Mouse (Mus musculus) stomach, postnatal 0 days (tissue): ENCODE results near the gene Gli3. TPM values are rescaled to one million over a fixed set of nuclear protein-coding genes. Genes with fewer than 3 reads are reported as not detected.

ENCODE experiments used
- ATAC-seq: fragments of 200-750 bp; cut with Nextera tagmentation; 2 replicates; pipeline ENCODE4 v1.8.0; 2017; ENCODE audit not compliant: low FRiP score, low TSS enrichment
- DNase-seq: peaks from one replicate; pipeline ENCODE4 v3.0.0-alpha.2; 2016; ENCODE audit warnings: low spot score
- H3K27ac ChIP-seq: fragments of 300-500 bp; sonication (generic); replicated peaks from 2 replicates; pipeline ENCODE4 v1.5.1; 2014; ENCODE audit warnings: mild to moderate bottlenecking, control low read depth
- H3K27me3 ChIP-seq: fragments of 300-500 bp; sonication (generic); 2 replicates; pipeline ENCODE4 v1.6.1; 2014; ENCODE audit warnings: low read length; ENCODE audit not compliant: control insufficient read depth, insufficient read depth
- H3K36me3 ChIP-seq: fragments of 300-500 bp; sonication (generic); 2 replicates; pipeline ENCODE4 v1.6.1; 2014; ENCODE audit warnings: low read length, mixed read lengths; ENCODE audit not compliant: control insufficient read depth, insufficient read depth
- H3K4me1 ChIP-seq: fragments of 300-500 bp; sonication (generic); replicated peaks from 2 replicates; pipeline ENCODE4 v1.6.1; 2014; ENCODE audit warnings: antibody characterized with exemption; ENCODE audit not compliant: control insufficient read depth, insufficient read depth
- H3K4me2 ChIP-seq: fragments of 300-500 bp; sonication (generic); replicated peaks from 2 replicates; pipeline ENCODE4 v1.6.1; 2014; ENCODE audit warnings: low read depth, mild to moderate bottlenecking, control low read depth, moderate library complexity
- H3K4me3 ChIP-seq: fragments of 300-500 bp; sonication (generic); 2 replicates; pipeline ENCODE4 v1.5.1; 2014; ENCODE audit warnings: low read depth, low read length, control low read depth
- H3K9ac ChIP-seq: fragments of 300-500 bp; sonication (generic); 2 replicates; pipeline ENCODE4 v1.6.1; 2014; ENCODE audit warnings: mild to moderate bottlenecking, low read length, control low read depth, mixed read lengths
- H3K9me3 ChIP-seq: fragments of 300-500 bp; sonication (generic); 2 replicates; pipeline ENCODE4 v1.6.1; 2016; ENCODE audit warnings: low read length; ENCODE audit not compliant: control insufficient read depth
- CTCF ChIP-seq: IDR thresholded peaks from 2 replicates; pipeline ENCODE4 v1.5.1; 2016; ENCODE audit warnings: antibody characterized with exemption, low read depth, mild to moderate bottlenecking, moderate library complexity
- EP300 ChIP-seq: optimal IDR thresholded peaks from 2 replicates; pipeline ENCODE3; 2016; ENCODE audit warnings: antibody characterized with exemption
- WGBS: fragments of 180-500 bp; shearing (Covaris S2); extraction: QIAGEN DNeasy Blood & Tissue Kit; methylation state at CpG from one replicate; pipeline ENCODE4 v1.1.7; 2014; 5-methylcytosine and 5-hydroxymethylcytosine counted together
- polyA plus RNA-seq: library from polyadenylated mRNA; unstranded; fragments of >200 nt; fragmentation: Nextera tagmentation; extraction: Ambion mirVana; gene quantifications from 2 replicates; pipeline ENCODE4 v1.2.1, GENCODE M21; 2015

Gli3 gene
- polyA plus RNA-seq, 1 experiment from 2014 or later: 4.9 TPM

DNA sequence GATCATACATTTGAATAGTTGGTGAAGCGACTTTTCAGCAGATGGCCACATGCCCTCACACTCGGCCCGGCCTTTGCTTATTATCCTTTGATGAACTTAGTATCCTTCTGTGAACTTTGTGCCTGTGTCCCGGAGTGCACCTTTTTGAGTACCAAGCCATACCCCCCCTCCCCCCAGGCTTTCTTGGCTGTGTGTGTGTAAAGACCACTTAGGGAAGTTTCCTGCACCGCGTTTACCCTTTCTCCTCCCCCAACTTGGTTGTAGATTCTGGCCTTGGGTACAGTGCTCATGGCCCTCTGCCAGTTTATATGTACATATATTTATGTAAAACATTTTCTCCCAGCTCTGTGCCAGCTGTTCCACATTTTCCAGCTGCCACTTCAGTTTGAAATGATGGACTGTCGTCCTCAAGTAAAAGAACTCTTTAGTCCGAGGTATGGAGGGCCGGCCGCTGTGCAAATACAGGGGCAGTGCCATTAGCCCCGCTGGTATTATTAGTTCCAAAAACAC, 1.8 kb downstream of the Gli3 start:
- Histone ChIP-seq H3K4me2 (peak overlapping the region; percentile 82), H3K27ac (peak overlapping the region; percentile 96), H3K4me1 (0 out of 2 replicates have a peak, but pooled peaks cover 2% of the 10 kb centered on the region), H3K27me3 (no peaks in the 10 kb centered on the region), H3K9ac (peak overlapping the region; percentile 85), H3K36me3 (no peaks in the 10 kb centered on the region), H3K4me3 (peak overlapping the region; percentile 84), H3K9me3 (no peaks in the 10 kb centered on the region)
- no peak for ATAC-seq
- 4% methylated on average over 11 of the region's 11 CpGs for WGBS
- DNase-seq: peak; percentile 19
- TF ChIP-seq EP300: no peak
- no peak for TF ChIP-seq CTCF

- TF ChIP-seq CTCF: no peak
- no peak for TF ChIP-seq EP300
- 0 out of 2 replicates have a peak, but pooled peaks cover 2% of the 10 kb centered on the region for H3K4me1 ChIP-seq
- peak overlapping the region; percentile 31 for H3K4me2 ChIP-seq
- H3K27ac ChIP-seq: no peak overlapping the region
- no peak overlapping the region for H3K4me3 ChIP-seq
- DNase-seq: no peak
- H3K27me3 ChIP-seq: no peaks in the 10 kb centered on the region
- no peaks in the 10 kb centered on the region for H3K9me3 ChIP-seq
- no peak overlapping the region for H3K9ac ChIP-seq
- H3K36me3 ChIP-seq: no peaks in the 10 kb centered on the region
- WGBS: 37% methylated on average over 6 of the region's 6 CpGs
- no peak for ATAC-seq
Measured at GRCm38 (mm10) chr13:15466496-15466895, 3.5 kb downstream of the Gli3 start.

DNA sequence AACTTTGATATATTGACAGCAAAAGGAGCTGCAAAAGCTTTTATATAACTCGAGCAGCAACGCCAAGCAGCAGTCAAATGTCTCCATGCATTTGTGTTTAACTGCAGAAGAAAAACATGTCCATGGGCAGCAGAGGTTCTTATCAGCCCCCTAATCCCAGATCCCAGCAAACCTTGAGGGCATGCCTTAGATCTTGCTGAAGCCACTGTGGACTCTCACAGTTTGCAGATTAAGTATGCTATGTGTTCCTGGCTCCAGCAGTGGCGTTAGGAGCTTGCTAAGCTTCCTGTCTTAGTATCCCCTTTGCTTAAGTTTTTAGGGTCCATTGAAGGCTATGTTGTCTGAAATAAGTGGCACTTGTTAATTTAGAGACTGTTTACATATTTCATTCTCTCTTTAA, 4.4 kb downstream of the Gli3 start:
- 0 out of 2 replicates have a peak, but pooled peaks cover 2% of the 10 kb centered on the region for H3K4me1 ChIP-seq
- no peaks in the 10 kb centered on the region for H3K9me3 ChIP-seq
- H3K4me3 ChIP-seq: no peak overlapping the region
- H3K9ac ChIP-seq: no peak overlapping the region
- H3K36me3 ChIP-seq: no peaks in the 10 kb centered on the region
- 44% methylated on average over 3 of the region's 3 CpGs for WGBS
- no peaks in the 10 kb centered on the region for H3K27me3 ChIP-seq
- H3K4me2 ChIP-seq: no peak overlapping the region
- no peak overlapping the region for H3K27ac ChIP-seq
- TF ChIP-seq CTCF (no peak), EP300 (no peak)
- no peak for DNase-seq
- no peak for ATAC-seq

- Histone ChIP-seq H3K4me2 (no peak overlapping the region), H3K27me3 (no peaks in the 10 kb centered on the region), H3K9ac (no peak overlapping the region), H3K27ac (no peak overlapping the region), H3K4me3 (no peak overlapping the region), H3K36me3 (no peaks in the 10 kb centered on the region), H3K4me1 (peaks cover 2% of the 10 kb centered on the region; the same call in 1 of the 2 replicates), H3K9me3 (no peaks in the 10 kb centered on the region)
- WGBS: 25% methylated on average over 4 of the region's 4 CpGs
- DNase-seq: no peak
- no peak for TF ChIP-seq EP300
- TF ChIP-seq CTCF: no peak
- ATAC-seq: no peak
Measured at GRCm38 (mm10) chr13:15468421-15468820, 5.4 kb downstream of the Gli3 start.

GRCm38 (mm10) chr13:15470056-15470455, 7.0 kb downstream of the Gli3 start:
- no peak for TF ChIP-seq EP300
- WGBS: 69% methylated on average over 3 of the region's 3 CpGs
- no peak for ATAC-seq

GRCm38 (mm10) chr13:15472712-15473111, 9.7 kb downstream of the Gli3 start:
- 56% methylated on average over 3 of the region's 3 CpGs for WGBS
- H3K4me3 ChIP-seq: no peak overlapping the region
- peaks cover 2% of the 10 kb centered on the region; the same call in 1 of the 2 replicates for H3K4me1 ChIP-seq
- H3K9ac ChIP-seq: no peak overlapping the region
- no peaks in the 10 kb centered on the region for H3K27me3 ChIP-seq
- H3K27ac ChIP-seq: no peak overlapping the region
- ATAC-seq (no peak), DNase-seq (no peak)
- no peaks in the 10 kb centered on the region for H3K9me3 ChIP-seq
- TF ChIP-seq EP300 (no peak), CTCF (no peak)
- H3K4me2 ChIP-seq: no peak overlapping the region
- H3K36me3 ChIP-seq: no peaks in the 10 kb centered on the region

More at GRCm38 (mm10) chr13:15470056-15470455, 7.0 kb downstream of the Gli3 start:
- Histone ChIP-seq H3K27me3 (no peaks in the 10 kb centered on the region), H3K4me1 (peaks cover 2% of the 10 kb centered on the region; the same call in 1 of the 2 replicates), H3K27ac (no peak overlapping the region), H3K4me3 (no peak overlapping the region), H3K36me3 (no peaks in the 10 kb centered on the region), H3K4me2 (no peak overlapping the region), H3K9ac (no peak overlapping the region), H3K9me3 (no peaks in the 10 kb centered on the region)
- no peak for DNase-seq
